Mouse (Mus musculus): ENCODE measurements around the gene Nek1. TPM values are rescaled to one million over a fixed set of nuclear protein-coding genes. Genes with fewer than 3 reads are reported as not detected.
A peak's percentile ranks its signal among the peaks of the same experiment; 100 is the strongest.

The Nek1 gene
- 7.1 and 10.0 TPM in 2 replicates for polyA plus RNA-seq (2011; ENCODE audit: insufficient read depth, insufficient read length, low replicate concordance, missing spikeins)

GRCm38 (mm10) chr8:60992910-60993638, at the start of gene Nek1:
Gene Nek1 (plus strand): TSS chr8:60993195.
- TF ChIP-seq CTCF (IDR thresholded peaks at IDR 0.05; ENCODE audit: control insufficient read depth, insufficient read depth, low read length) (no peak), POLR2A (IDR thresholded peaks at IDR 0.05; ENCODE audit: borderline replicate concordance, control insufficient read depth, low read depth, low read length) (peak; percentile 82)
- under 1% methylated on average over 57 of the region's 57 CpGs for WGBS

GRCm38 (mm10) chr8:60947503-60947902, 45.5 kb upstream of the Nek1 start:
- Histone ChIP-seq H3K27ac (ENCODE audit: control insufficient read depth, insufficient read depth, low read depth, low read length, poor library complexity) (no peak overlapping the region), H3K4me3 (replicated peaks; ENCODE audit: control insufficient read depth, low read depth, low read length) (no peak overlapping the region), H3K4me1 (ENCODE audit: control insufficient read depth, insufficient read depth, low read length) (no peaks in the 10 kb centered on the region)
- no peak for TF ChIP-seq POLR2A (IDR thresholded peaks at IDR 0.05; ENCODE audit: borderline replicate concordance, control insufficient read depth, low read depth, low read length)
- no peak for TF ChIP-seq CTCF (IDR thresholded peaks at IDR 0.05; ENCODE audit: control insufficient read depth, insufficient read depth, low read length)

More at GRCm38 (mm10) chr8:60992910-60993638, at the start of gene Nek1:
- Histone ChIP-seq H3K27ac (ENCODE audit: control insufficient read depth, insufficient read depth, low read depth, low read length, poor library complexity) (peak within 1 kb of the TSS; percentile 93), H3K4me1 (ENCODE audit: control insufficient read depth, insufficient read depth, low read length) (no peaks in the 10 kb centered on the region; the same call in 1 of the 2 replicates), H3K4me3 (replicated peaks; ENCODE audit: control insufficient read depth, low read depth, low read length) (peak within 1 kb of the TSS; percentile 88)

GRCm38 (mm10) chr8:60949859-60950258, 43.1 kb upstream of the Nek1 start:
- Histone ChIP-seq H3K27ac (ENCODE audit: control insufficient read depth, insufficient read depth, low read depth, low read length, poor library complexity) (no peak overlapping the region), H3K4me3 (replicated peaks; ENCODE audit: control insufficient read depth, low read depth, low read length) (no peak overlapping the region), H3K4me1 (ENCODE audit: control insufficient read depth, insufficient read depth, low read length) (no peaks in the 10 kb centered on the region)
- TF ChIP-seq POLR2A (IDR thresholded peaks at IDR 0.05; ENCODE audit: borderline replicate concordance, control insufficient read depth, low read depth, low read length): no peak
- TF ChIP-seq CTCF (IDR thresholded peaks at IDR 0.05; ENCODE audit: control insufficient read depth, insufficient read depth, low read length): no peak
- WGBS: 62% methylated on average over 4 of the region's 4 CpGs

- H3K4me3 ChIP-seq (replicated peaks; ENCODE audit: control insufficient read depth, low read depth, low read length): no peak overlapping the region
Measured at GRCm38 (mm10) chr8:60951271-60951670, 41.7 kb upstream of the Nek1 start.

GRCm38 (mm10) chr8:60951757-60952156, 41.2 kb upstream of the Nek1 start:
- H3K4me1 ChIP-seq (ENCODE audit: control insufficient read depth, insufficient read depth, low read length): no peaks in the 10 kb centered on the region
- TF ChIP-seq POLR2A (IDR thresholded peaks at IDR 0.05; ENCODE audit: borderline replicate concordance, control insufficient read depth, low read depth, low read length): no peak
- TF ChIP-seq CTCF (IDR thresholded peaks at IDR 0.05; ENCODE audit: control insufficient read depth, insufficient read depth, low read length): no peak
- 95% methylated on average over 1 of the region's 1 CpGs for WGBS
- H3K4me3 ChIP-seq (replicated peaks; ENCODE audit: control insufficient read depth, low read depth, low read length): no peak overlapping the region
- H3K27ac ChIP-seq (ENCODE audit: control insufficient read depth, insufficient read depth, low read depth, low read length, poor library complexity): no peak overlapping the region

More at GRCm38 (mm10) chr8:60951271-60951670, 41.7 kb upstream of the Nek1 start:
- 86% methylated on average over 4 of the region's 4 CpGs for WGBS
- TF ChIP-seq POLR2A (IDR thresholded peaks at IDR 0.05; ENCODE audit: borderline replicate concordance, control insufficient read depth, low read depth, low read length): no peak
- no peak for TF ChIP-seq CTCF (IDR thresholded peaks at IDR 0.05; ENCODE audit: control insufficient read depth, insufficient read depth, low read length)
- Histone ChIP-seq H3K4me1 (ENCODE audit: control insufficient read depth, insufficient read depth, low read length) (no peaks in the 10 kb centered on the region), H3K27ac (ENCODE audit: control insufficient read depth, insufficient read depth, low read depth, low read length, poor library complexity) (no peak overlapping the region)

GRCm38 (mm10) chr8:60952803-60953202, 40.2 kb upstream of the Nek1 start:
- Histone ChIP-seq H3K4me3 (replicated peaks; ENCODE audit: control insufficient read depth, low read depth, low read length) (peak overlapping the region; percentile 30), H3K4me1 (ENCODE audit: control insufficient read depth, insufficient read depth, low read length) (no peaks in the 10 kb centered on the region; the same call in 1 of the 2 replicates), H3K27ac (ENCODE audit: control insufficient read depth, insufficient read depth, low read depth, low read length, poor library complexity) (no peak overlapping the region)
- TF ChIP-seq CTCF (IDR thresholded peaks at IDR 0.05; ENCODE audit: control insufficient read depth, insufficient read depth, low read length) (no peak), POLR2A (IDR thresholded peaks at IDR 0.05; ENCODE audit: borderline replicate concordance, control insufficient read depth, low read depth, low read length) (no peak)
- 56% methylated on average over 5 of the region's 5 CpGs for whole genome bisulfite sequencing

GRCm38 (mm10) chr8:60954281-60955014, 38.5 kb upstream of the Nek1 start:
- TF ChIP-seq CTCF (IDR thresholded peaks at IDR 0.05; ENCODE audit: control insufficient read depth, insufficient read depth, low read length) (no peak), POLR2A (IDR thresholded peaks at IDR 0.05; ENCODE audit: borderline replicate concordance, control insufficient read depth, low read depth, low read length) (peak; percentile 49)
- no peaks in the 10 kb centered on the region; the same call in 1 of the 2 replicates for H3K4me1 ChIP-seq (ENCODE audit: control insufficient read depth, insufficient read depth, low read length)
- peak overlapping the region; percentile 79 for H3K4me3 ChIP-seq (replicated peaks; ENCODE audit: control insufficient read depth, low read depth, low read length)
- peak overlapping the region; percentile 74 for H3K27ac ChIP-seq (ENCODE audit: control insufficient read depth, insufficient read depth, low read depth, low read length, poor library complexity)
- WGBS: 32% methylated on average over 15 of the region's 15 CpGs

GRCm38 (mm10) chr8:60956847-60957246, 36.1 kb upstream of the Nek1 start:
- Histone ChIP-seq H3K4me1 (ENCODE audit: control insufficient read depth, insufficient read depth, low read length) (no peaks in the 10 kb centered on the region; the same call in 1 of the 2 replicates), H3K27ac (ENCODE audit: control insufficient read depth, insufficient read depth, low read depth, low read length, poor library complexity) (peak overlapping the region; percentile 49), H3K4me3 (replicated peaks; ENCODE audit: control insufficient read depth, low read depth, low read length) (no peak overlapping the region)
- TF ChIP-seq CTCF (IDR thresholded peaks at IDR 0.05; ENCODE audit: control insufficient read depth, insufficient read depth, low read length) (no peak), POLR2A (IDR thresholded peaks at IDR 0.05; ENCODE audit: borderline replicate concordance, control insufficient read depth, low read depth, low read length) (no peak)
- 57% methylated on average over 7 of the region's 7 CpGs for WGBS
